30 mouse cellular contexts compared by ENCODE assay signal in the genomic region with DNA sequence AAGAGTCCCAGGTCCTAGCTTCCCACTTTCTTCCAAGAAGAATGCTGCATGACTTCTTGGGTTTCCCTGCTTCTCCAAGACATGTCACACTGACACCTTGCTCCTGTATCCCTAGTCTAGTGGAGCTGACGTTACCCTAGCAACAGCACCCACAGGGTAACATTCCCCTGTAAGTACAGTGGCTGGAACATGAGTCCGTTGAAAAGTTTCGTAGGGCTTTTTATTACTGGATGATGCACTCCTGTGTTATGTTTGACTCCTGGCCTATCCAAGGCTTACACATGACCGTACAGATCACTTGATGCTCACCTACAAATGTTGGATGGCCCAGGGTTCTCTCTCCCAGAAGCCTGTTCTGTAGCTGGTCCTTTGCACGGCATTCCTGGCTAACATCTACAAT.
"Had no signal": no experiment of that assay in that cellular context is flagged by ENCODE, and none has a peak within 500 bp of the region (broad histone marks: within the 10 kb centered on the region; RNA-seq: fewer than 3 reads in every experiment).

No protein-coding gene starts in this region.

- H3K4me3 ChIP-seq: heart, embryonic 12.5 days; heart, embryonic 13.5 days; heart, embryonic 15.5 days; hindbrain, embryonic 10.5 days; hindbrain, embryonic 12.5 days; hindbrain, embryonic 13.5 days; hindbrain, embryonic 15.5 days; intestine, embryonic 15.5 days; kidney, embryonic 15.5 days; layer of hippocampus, adult 2 months; left cerebral cortex, adult 2 months had no signal

- DNase-seq: heart, postnatal 10 days; heart, postnatal 14 days; heart, postnatal 36 days; heart, postnatal 4 days; kidney, adult 11 months; kidney, adult 18-20 months; kidney, adult 2 months; kidney, adult 8-10 months; kidney, adult 9 months; kidney, postnatal 10 days; kidney, postnatal 14 days; kidney, postnatal 25 days; kidney, postnatal 36 days; kidney, postnatal 4 days; layer of hippocampus, adult 9-11 months; layer of hippocampus, postnatal 36 days had no signal

- H3K27ac ChIP-seq: heart, embryonic 13.5 days; heart, embryonic 15.5 days; hindbrain, embryonic 10.5 days; hindbrain, embryonic 12.5 days; hindbrain, embryonic 13.5 days; hindbrain, embryonic 14.5 days; hindbrain, embryonic 15.5 days; hindbrain, postnatal 0 days; intestine, embryonic 15.5 days; kidney, embryonic 15.5 days; kidney, postnatal 0 days; layer of hippocampus, adult 2 months; left cerebral cortex, adult 2 months had no signal
